Mouse (Mus musculus): ENCODE data around the gene Olfr1329. TPM values are rescaled to one million over a fixed set of nuclear protein-coding genes. Genes with fewer than 3 reads are reported as not detected.

Olfr1329 gene
- polyA plus RNA-seq, 1 experiment from 2014 or later = not detected

Other genes with a start within 250 kb of the Olfr1329 start
- gene Olfr1342, start 224.7 kb downstream of the Olfr1329 start, polyA plus RNA-seq (2015; fragmentation: Nextera tagmentation; extraction: Ambion mirVana) = not detected in 2 replicates
- gene Olfr1341, start 213.9 kb downstream of the Olfr1329 start, polyA plus RNA-seq (2015; fragmentation: Nextera tagmentation; extraction: Ambion mirVana) = not detected in 2 replicates
- not detected in 2 replicates for gene Olfr1340, start 197.3 kb downstream of the Olfr1329 start, polyA plus RNA-seq (2015; fragmentation: Nextera tagmentation; extraction: Ambion mirVana)
- gene Olfr1339, start 185.3 kb downstream of the Olfr1329 start, polyA plus RNA-seq (2015; fragmentation: Nextera tagmentation; extraction: Ambion mirVana) = not detected in 2 replicates
- not detected in 2 replicates for gene Olfr1338, start 158.7 kb downstream of the Olfr1329 start, polyA plus RNA-seq (2015; fragmentation: Nextera tagmentation; extraction: Ambion mirVana)
- gene Olfr1337, start 134.9 kb downstream of the Olfr1329 start, polyA plus RNA-seq (2015; fragmentation: Nextera tagmentation; extraction: Ambion mirVana) = not detected in 2 replicates
- gene Olfr1335, start 107.5 kb downstream of the Olfr1329 start, polyA plus RNA-seq (2015; fragmentation: Nextera tagmentation; extraction: Ambion mirVana) = not detected in 2 replicates
- not detected in 2 replicates for gene Olfr1333, start 81.2 kb downstream of the Olfr1329 start, polyA plus RNA-seq (2015; fragmentation: Nextera tagmentation; extraction: Ambion mirVana)
- gene Olfr1331, start 52.8 kb downstream of the Olfr1329 start, polyA plus RNA-seq (2015; fragmentation: Nextera tagmentation; extraction: Ambion mirVana) = not detected in 2 replicates
- gene Olfr1330, start 28.9 kb downstream of the Olfr1329 start, polyA plus RNA-seq (2015; fragmentation: Nextera tagmentation; extraction: Ambion mirVana) = 0.04 TPM in 1 of 2 replicates, not detected in the other
- not detected in 2 replicates for gene Olfr1328, start 21.1 kb upstream of the Olfr1329 start, polyA plus RNA-seq (2015; fragmentation: Nextera tagmentation; extraction: Ambion mirVana)
- not detected in 2 replicates for gene Lao1, start 44.1 kb upstream of the Olfr1329 start, polyA plus RNA-seq (2015; fragmentation: Nextera tagmentation; extraction: Ambion mirVana)
- gene Slc2a1, start 191.2 kb upstream of the Olfr1329 start, polyA plus RNA-seq (2015; fragmentation: Nextera tagmentation; extraction: Ambion mirVana) = 288 and 291 TPM in 2 replicates

Data from liver, embryonic 16.5 days (tissue).